Mouse (Mus musculus): ENCODE results near the gene Fgfr2.

DNA sequence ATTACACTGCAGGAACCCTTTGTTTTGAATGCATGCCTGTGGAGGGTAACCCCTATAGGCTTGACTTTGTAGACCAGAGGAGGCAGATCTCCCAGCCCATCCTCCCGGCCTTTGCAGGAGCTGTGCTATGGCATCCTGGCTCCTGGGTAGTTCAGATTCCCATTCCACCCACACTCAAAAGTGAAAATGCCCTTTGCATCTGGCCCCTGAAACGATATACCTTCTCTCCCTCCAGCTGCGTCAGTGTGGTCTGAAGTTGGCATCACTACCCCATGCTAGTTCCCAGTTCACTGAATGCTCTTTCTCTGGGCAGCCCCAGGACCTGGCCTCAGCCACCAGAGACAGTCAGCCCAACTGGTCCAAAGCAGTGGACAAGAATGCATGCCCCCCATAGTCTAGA, 421.1 kb downstream of the Fgfr2 start:
- TF ChIP-seq HCFC1 (IDR thresholded peaks at IDR 0.05; ENCODE audit: borderline replicate concordance, insufficient read depth, low read length) (no peak), ZNF384 (IDR thresholded peaks at IDR 0.05; ENCODE audit: low read depth, low read length) (no peak)
